Mouse (Mus musculus): ENCODE data around the gene Trmu.

- TF ChIP-seq ZC3H11A (IDR thresholded peaks at IDR 0.05; ENCODE audit: borderline replicate concordance, low read depth, low read length) (no peak), MAFK (IDR thresholded peaks at IDR 0.05; ENCODE audit: insufficient read depth, low read depth, low read length) (no peak), HCFC1 (IDR thresholded peaks at IDR 0.05; ENCODE audit: borderline replicate concordance, insufficient read depth, low read length) (no peak)
Observed at GRCm38 (mm10) chr15:85829470-85829869, 49.6 kb upstream of the Trmu start.

Data from ES-E14 (cell line).